Mouse (Mus musculus) duodenum, adult 2 months (tissue): ENCODE results near the gene Epdr1. TPM values are rescaled to one million over a fixed set of nuclear protein-coding genes. Genes with fewer than 3 reads are reported as not detected.

Experiments used
- polyA plus RNA-seq: library from polyadenylated mRNA; depleted of rRNA; stranded (reverse); fragments of >200 nt; gene quantifications from 2 replicates; pipeline ENCODE4 v1.2.3, GENCODE M21; 2012; ENCODE audit warnings: low replicate concordance; rRNA removed

Gene Epdr1
- 2.7 and 6.4 TPM in 2 replicates for polyA plus RNA-seq

DNA sequence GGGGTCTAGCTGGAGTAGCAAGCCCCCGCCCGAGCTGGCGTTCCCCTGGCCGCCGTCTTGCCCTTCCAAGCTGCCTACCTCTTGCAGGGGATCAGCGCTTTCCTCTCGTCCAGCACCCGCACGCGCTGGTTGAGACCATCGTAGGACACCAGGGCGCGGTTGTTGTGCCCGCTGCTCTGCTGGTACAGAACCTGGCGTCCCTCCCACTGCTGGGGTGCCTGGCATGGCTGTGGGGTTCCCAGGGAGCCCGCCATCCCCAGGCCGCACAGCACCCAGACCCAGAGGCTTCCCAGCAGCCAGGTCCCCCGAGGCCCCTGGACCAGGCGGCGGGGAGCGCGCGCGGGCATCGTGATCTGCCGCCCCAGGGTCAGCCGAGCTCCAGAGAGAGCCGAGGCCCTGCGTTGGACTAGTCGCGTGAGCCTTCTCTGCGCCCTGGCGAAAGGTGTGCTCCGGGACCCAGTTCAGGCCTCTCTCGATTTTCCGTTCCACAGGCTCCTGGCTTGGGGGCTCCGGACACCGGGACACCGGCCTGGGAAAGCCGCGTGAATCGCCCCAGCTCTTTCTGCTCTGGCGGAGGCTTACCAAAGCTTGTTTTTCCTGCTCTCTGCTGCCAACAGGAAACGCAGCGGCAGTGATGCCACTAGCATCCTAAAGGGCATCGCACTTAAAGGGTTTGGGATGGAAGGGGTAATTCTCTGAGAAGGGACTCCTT is at the start of gene Epdr1:
Epdr1 (minus strand) TSS at position 712 of the 712 bp plus-strand sequence.

DNA sequence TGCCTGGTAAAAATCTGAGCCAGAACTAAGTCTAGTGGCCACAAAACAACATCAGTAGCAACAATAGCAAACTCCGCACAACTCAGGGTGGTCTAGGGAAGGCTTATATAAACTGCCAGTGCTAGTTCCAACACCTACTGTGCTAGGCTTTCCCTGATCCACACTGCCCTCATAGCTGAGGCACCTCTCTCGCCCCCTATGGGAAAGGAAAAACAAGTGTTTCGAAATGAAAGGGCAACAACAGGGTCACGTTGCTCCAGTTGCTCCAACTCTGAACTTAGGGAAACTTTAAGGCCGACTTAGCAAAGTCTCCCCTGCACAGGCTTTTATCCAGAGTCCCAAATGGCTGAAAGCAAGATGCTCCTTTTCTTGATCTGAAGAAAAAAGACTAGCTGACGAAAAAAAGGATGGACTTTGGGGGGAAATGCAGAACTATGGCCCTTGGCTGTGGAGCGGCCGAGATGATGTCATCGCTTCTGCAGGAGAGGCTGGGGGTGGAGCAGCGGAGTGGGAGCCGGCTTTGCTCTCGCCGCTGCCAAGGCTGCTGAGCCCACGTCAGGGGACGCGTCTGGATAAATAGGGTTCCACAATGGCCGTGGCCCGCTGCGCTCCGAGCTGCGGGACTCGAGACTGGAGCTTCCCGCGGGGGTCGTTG is 3.0 kb upstream of the Epdr1 start, which contains the start of gene Sfrp4:
Sfrp4 (plus strand) TSS at position 532 of the 655 bp plus-strand sequence.

Other genes with a start within 250 kb of the Epdr1 start
- 7.5 and 8.7 TPM in 2 replicates for gene Stard3nl, start 224.1 kb downstream of the Epdr1 start, polyA plus RNA-seq
- gene Sfrp4, start 3.2 kb upstream of the Epdr1 start, polyA plus RNA-seq = 0.15 TPM in 1 of 2 replicates, not detected in the other
- not detected in 2 replicates for gene Nme8, start 77.9 kb upstream of the Epdr1 start, polyA plus RNA-seq
- not detected in 2 replicates for gene Gpr141, start 204.3 kb upstream of the Epdr1 start, polyA plus RNA-seq